Comparison of ENCODE assay signal across 22 mouse cellular contexts in the genomic region with DNA sequence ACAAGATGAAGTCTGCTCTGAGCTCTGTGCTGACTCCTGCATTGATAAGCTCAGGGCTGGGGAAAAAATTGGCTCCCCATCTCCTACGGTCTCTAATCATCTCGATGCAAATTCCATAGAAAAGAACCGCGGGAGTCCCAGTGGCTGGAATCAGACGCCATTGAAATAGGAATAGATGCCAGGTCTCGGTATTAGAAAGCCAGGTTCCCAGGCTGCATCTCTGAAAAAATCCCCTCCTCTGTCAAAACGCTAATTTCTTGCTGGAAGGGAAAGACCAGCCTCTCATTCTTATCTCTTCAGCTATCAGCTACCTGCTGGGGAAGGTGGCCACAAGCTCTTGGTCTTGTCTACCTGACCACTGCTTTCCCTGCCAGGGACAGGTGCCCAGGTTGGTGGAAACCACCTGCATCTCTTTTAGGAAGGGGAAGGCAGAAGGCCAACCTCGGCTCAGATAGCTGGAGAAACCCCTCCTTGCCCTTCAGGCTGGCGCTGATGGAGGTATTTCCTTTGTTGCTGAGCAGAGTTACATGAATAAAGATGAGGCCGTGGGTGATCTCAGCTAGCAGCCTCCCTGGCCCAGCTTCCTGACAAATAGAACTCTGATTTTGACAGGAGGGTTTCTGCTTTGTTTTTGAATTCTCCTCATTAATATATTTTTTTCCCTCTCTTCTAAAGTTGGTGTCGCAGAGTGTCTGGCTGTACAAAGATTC.
A peak's percentile ranks its signal among the peaks of the same experiment; 100 is the strongest.
DNase-seq lines count a peak whose midpoint lies in the region; ATAC-seq and TF ChIP-seq lines count a peak whose summit lies in the region.
"Had no signal": no experiment of that assay in that cellular context is flagged by ENCODE, and none has a peak within 500 bp of the region (broad histone marks: within the 10 kb centered on the region; RNA-seq: fewer than 3 reads in every experiment).

No protein-coding gene starts in this region.

- TF ChIP-seq CTCF in lung, adult 2 months (IDR thresholded peaks at IDR 0.05; ENCODE audit: insufficient read depth, low read length) = no peak

- no peak for TF ChIP-seq POLR2A in lung, adult 2 months (IDR thresholded peaks at IDR 0.05; ENCODE audit: borderline replicate concordance, extremely low read depth, low read depth, low read length)

- ATAC-seq in forebrain, embryonic 12.5 days (ENCODE audit: low FRiP score) = no peak
- no peak for ATAC-seq in hindbrain, embryonic 13.5 days (ENCODE audit: low FRiP score)
- no peak for ATAC-seq in midbrain, embryonic 14.5 days (ENCODE audit: low FRiP score, low TSS enrichment)
- no peak for ATAC-seq in erythroid progenitor cell, adult 5-6 weeks (replicated peaks; ENCODE audit: low FRiP score, poor library complexity, severe bottlenecking)
- ATAC-seq: CD4-positive, CD25-positive, alpha-beta regulatory T cell, adult 4 months had no signal

- no peaks in the 10 kb centered on the region for H3K36me3 ChIP-seq in forebrain, embryonic 12.5 days (replicated peaks)
- no peaks in the 10 kb centered on the region for H3K36me3 ChIP-seq in hindbrain, embryonic 13.5 days
- H3K36me3 ChIP-seq in midbrain, embryonic 14.5 days (ENCODE audit: control insufficient read depth, insufficient read depth, low read length) = no peaks in the 10 kb centered on the region
- H3K36me3 ChIP-seq: embryonic facial prominence, embryonic 10.5 days; G1E; hindbrain, embryonic 15.5 days; liver, embryonic 13.5 days had no signal

- peak; percentile 47 to 53 for DNase-seq in cerebellum, postnatal 10 days
- DNase-seq in cerebellum, postnatal 4 days (ENCODE audit: low spot score in 2 of 2) = no peak
- DNase-seq in midbrain, embryonic 14.5 days = peak; percentile 68
- DNase-seq in kidney, adult 9 months = no peak
- no peak for DNase-seq in lung, adult 2 months
- DNase-seq: adrenal gland, postnatal 36 days; cerebellum, adult 9-11 months; heart, adult 18-20 months; kidney, adult 11 months; kidney, postnatal 14 days; liver, embryonic 13.5 days; lung, postnatal 10 days; right cerebral cortex, postnatal 14 days had no signal

- no peak overlapping the region for H3K4me3 ChIP-seq in forebrain, embryonic 12.5 days (replicated peaks)
- H3K4me3 ChIP-seq in hindbrain, embryonic 13.5 days = no peak overlapping the region
- no peak overlapping the region for H3K4me3 ChIP-seq in midbrain, embryonic 14.5 days (replicated peaks; ENCODE audit: low read depth, low read length)
- H3K4me3 ChIP-seq in lung, adult 2 months (replicated peaks; ENCODE audit: extremely low read depth, low read depth, low read length) = no peak overlapping the region
- H3K4me3 ChIP-seq: embryonic facial prominence, embryonic 10.5 days; hindbrain, embryonic 15.5 days; liver, embryonic 13.5 days; megakaryocyte, embryonic 14.5 days had no signal

- 0 out of 2 replicates have a peak overlapping the region, but pooled peaks have one; percentile 11 for H3K4me2 ChIP-seq in forebrain, embryonic 12.5 days
- no peak overlapping the region for H3K4me2 ChIP-seq in hindbrain, embryonic 13.5 days
- H3K4me2 ChIP-seq in midbrain, embryonic 14.5 days (ENCODE audit: low read length) = no peak overlapping the region
- H3K4me2 ChIP-seq: hindbrain, embryonic 15.5 days; liver, embryonic 13.5 days had no signal

- H3K27ac ChIP-seq in forebrain, embryonic 12.5 days = peak overlapping the region; percentile 66
- peak overlapping the region; percentile 46; the same call in 1 of the 2 replicates for H3K27ac ChIP-seq in hindbrain, embryonic 13.5 days
- peak overlapping the region; percentile 77 for H3K27ac ChIP-seq in midbrain, embryonic 14.5 days (replicated peaks; ENCODE audit: low read depth, low read length)
- H3K27ac ChIP-seq: embryonic facial prominence, embryonic 10.5 days; hindbrain, embryonic 15.5 days; liver, embryonic 13.5 days; stomach, postnatal 0 days had no signal

- 10% methylated on average over 11 of the region's 11 CpGs for WGBS in forebrain, embryonic 12.5 days
- WGBS in hindbrain, embryonic 13.5 days = 23% methylated on average over 11 of the region's 11 CpGs
- whole genome bisulfite sequencing in midbrain, embryonic 14.5 days = 10% methylated on average over 11 of the region's 11 CpGs
- 53% methylated on average over 11 of the region's 11 CpGs for WGBS in lung, adult 2 months

- peaks cover 13% of the 10 kb centered on the region for H3K4me1 ChIP-seq in forebrain, embryonic 12.5 days
- H3K4me1 ChIP-seq in hindbrain, embryonic 13.5 days (replicated peaks) = peaks cover 16% of the 10 kb centered on the region
- peaks cover 15% of the 10 kb centered on the region; the same call in 1 of the 2 replicates for H3K4me1 ChIP-seq in midbrain, embryonic 14.5 days (ENCODE audit: control insufficient read depth, insufficient read depth, low read length)
- H3K4me1 ChIP-seq in lung, adult 2 months (ENCODE audit: control insufficient read depth, insufficient read depth, low read length) = no peaks in the 10 kb centered on the region
- H3K4me1 ChIP-seq: embryonic facial prominence, embryonic 10.5 days; liver, embryonic 13.5 days; megakaryocyte, embryonic 14.5 days had no signal

- H3K27me3 ChIP-seq in forebrain, embryonic 12.5 days = peaks cover 4% of the 10 kb centered on the region; the same call in 1 of the 2 replicates
- H3K27me3 ChIP-seq in hindbrain, embryonic 13.5 days = no peaks in the 10 kb centered on the region
- H3K27me3 ChIP-seq in midbrain, embryonic 14.5 days (ENCODE audit: control insufficient read depth, insufficient read depth, low read length) = no peaks in the 10 kb centered on the region
- H3K27me3 ChIP-seq: hindbrain, embryonic 15.5 days; liver, embryonic 13.5 days; megakaryocyte, embryonic 14.5 days had no signal

- no peak overlapping the region for H3K9ac ChIP-seq in forebrain, embryonic 12.5 days
- H3K9ac ChIP-seq in hindbrain, embryonic 13.5 days = no peak overlapping the region
- no peak overlapping the region for H3K9ac ChIP-seq in midbrain, embryonic 14.5 days (replicated peaks; ENCODE audit: low read length)
- H3K9ac ChIP-seq: hindbrain, embryonic 15.5 days; liver, embryonic 13.5 days had no signal

- no peaks in the 10 kb centered on the region for H3K9me3 ChIP-seq in forebrain, embryonic 12.5 days
- H3K9me3 ChIP-seq in hindbrain, embryonic 13.5 days = no peaks in the 10 kb centered on the region
- H3K9me3 ChIP-seq in midbrain, embryonic 14.5 days (ENCODE audit: control insufficient read depth, low read length) = no peaks in the 10 kb centered on the region
- H3K9me3 ChIP-seq: hindbrain, embryonic 15.5 days had no signal

Comparison
In these comparisons a context has a peak if more than half of its experiments do, and no peak if none do; other contexts are left out.
1. DNase-seq: peak in cerebellum, postnatal 10 days (2 of 2) and midbrain, embryonic 14.5 days (single experiment); none in cerebellum, postnatal 4 days (0 of 2), kidney, adult 9 months (single experiment) and lung, adult 2 months (single experiment).
2. Peak in every context shown above with its lines, with median percentiles within 50 percentile points of each other: H3K27ac ChIP-seq.